Mouse (Mus musculus): ENCODE measurements around the gene Olfr93. TPM values are rescaled to one million over a fixed set of nuclear protein-coding genes. Genes with fewer than 3 reads are reported as not detected.

The Olfr93 gene
- total RNA-seq (2023) = not detected

GRCm38 (mm10) chr17:37161394-37161793 lies at the start of gene Olfr93:
Gene Olfr93, minus strand, starts transcription at chr17:37161494.

DNA sequence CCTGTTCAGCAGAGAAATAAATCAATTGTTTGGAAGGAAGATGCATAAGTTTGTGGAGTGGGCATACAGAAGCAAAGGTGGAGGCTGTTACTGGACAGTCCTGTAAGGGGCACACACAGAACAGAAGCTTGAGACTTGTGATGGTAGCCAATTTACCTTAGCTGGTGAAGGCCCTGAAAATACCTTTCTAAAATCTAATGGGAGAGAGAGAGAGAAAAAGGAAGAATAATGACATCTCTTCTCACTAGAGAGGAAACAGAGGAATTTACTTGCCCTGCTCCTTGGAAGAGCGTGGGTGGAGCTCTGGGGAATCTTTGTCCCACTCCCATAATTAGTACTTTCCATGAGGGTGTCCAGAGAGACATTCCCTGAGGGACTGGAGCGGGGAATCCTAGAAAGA lies 39.6 kb upstream of the Olfr93 start, which contains the start of gene Olfr94:
Gene Olfr94, minus strand, starts transcription at position 101 of the 400 bp plus-strand sequence.

DNA sequence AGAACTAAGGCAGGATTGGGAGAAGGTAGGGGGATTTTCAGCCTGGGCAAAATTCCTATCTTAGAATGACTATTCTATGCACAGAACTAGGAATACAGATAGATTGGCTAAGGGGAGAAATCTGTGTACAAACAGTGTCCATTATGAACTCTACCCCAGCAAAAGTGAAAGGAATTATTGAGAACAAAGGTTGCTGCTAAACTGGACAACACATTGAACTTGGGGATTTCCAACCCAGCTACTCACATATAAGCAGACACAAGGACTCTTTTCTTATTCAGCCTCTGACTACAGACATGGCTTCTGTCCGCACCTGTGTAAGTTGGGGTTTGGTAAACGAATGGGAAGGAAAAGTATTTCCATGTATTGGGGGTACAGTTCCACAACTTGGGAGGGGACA lies 32.4 kb upstream of the Olfr93 start, which contains the start of gene Ubd:
Gene Ubd, plus strand, starts transcription at position 237 of the 400 bp plus-strand sequence.

GRCm38 (mm10) chr17:37119988-37120387 lies 41.3 kb downstream of the Olfr93 start, which contains the start of gene Olfr92:
Gene Olfr92, minus strand, starts transcription at chr17:37120088.

GRCm38 (mm10) chr17:37098178-37098577 lies 63.1 kb downstream of the Olfr93 start, which contains the start of gene Olfr91:
Gene Olfr91, minus strand, starts transcription at chr17:37098278.

Other genes starting within 250 kb of the Olfr93 start
- gene Rnf39, start 218.6 kb downstream of the Olfr93 start, total RNA-seq (2023) = 1.4 TPM
- 70.8 TPM for gene Ppp1r11, start 209.8 kb downstream of the Olfr93 start, total RNA-seq (2023)
- gene Znrd1, start 202.9 kb downstream of the Olfr93 start, total RNA-seq (2023) = 64.3 TPM
- gene Znrd1as, start 202.9 kb downstream of the Olfr93 start, total RNA-seq (2023) = 1.7 TPM
- gene 2410137M14Rik, start 180.3 kb downstream of the Olfr93 start, total RNA-seq (2023) = not detected
- not detected for gene H2-M5, start 172.0 kb downstream of the Olfr93 start, total RNA-seq (2023)
- gene Zfp57, start 160.3 kb downstream of the Olfr93 start, total RNA-seq (2023) = not detected
- not detected for gene Mog, start 138.1 kb downstream of the Olfr93 start, total RNA-seq (2023)
- 112 TPM for gene Gabbr1, start 115.5 kb downstream of the Olfr93 start, total RNA-seq (2023)
- gene Olfr90, start 73.0 kb downstream of the Olfr93 start, total RNA-seq (2023) = 0.21 TPM
- gene Olfr91, start 63.2 kb downstream of the Olfr93 start, total RNA-seq (2023) = not detected
- gene Olfr92, start 41.4 kb downstream of the Olfr93 start, total RNA-seq (2023) = not detected
- not detected for gene Ubd, start 32.4 kb upstream of the Olfr93 start, total RNA-seq (2023)
- not detected for gene Olfr94, start 39.5 kb upstream of the Olfr93 start, total RNA-seq (2023)
- not detected for gene Olfr95, start 51.6 kb upstream of the Olfr93 start, total RNA-seq (2023)
- gene Olfr96, start 58.7 kb upstream of the Olfr93 start, total RNA-seq (2023) = not detected
- not detected for gene Olfr97, start 75.8 kb upstream of the Olfr93 start, total RNA-seq (2023)
- gene Olfr98, start 102.3 kb upstream of the Olfr93 start, total RNA-seq (2023) = not detected
- 32.4 TPM for gene H2-M3, start 108.7 kb upstream of the Olfr93 start, total RNA-seq (2023)
- not detected for gene Olfr99, start 122.0 kb upstream of the Olfr93 start, total RNA-seq (2023)
- gene Olfr101, start 142.8 kb upstream of the Olfr93 start, total RNA-seq (2023) = not detected
- gene Olfr102, start 155.6 kb upstream of the Olfr93 start, total RNA-seq (2023) = not detected
- not detected for gene Olfr103, start 178.2 kb upstream of the Olfr93 start, total RNA-seq (2023)
- not detected for gene Olfr104-ps, start 198.1 kb upstream of the Olfr93 start, total RNA-seq (2023)
- not detected for gene Olfr105-ps, start 217.5 kb upstream of the Olfr93 start, total RNA-seq (2023)
- not detected for gene Olfr106-ps, start 228.9 kb upstream of the Olfr93 start, total RNA-seq (2023)
- not detected for gene Olfr107, start 237.7 kb upstream of the Olfr93 start, total RNA-seq (2023)